Mouse (Mus musculus): ENCODE results near the gene Npy.

Gene Npy

DNA sequence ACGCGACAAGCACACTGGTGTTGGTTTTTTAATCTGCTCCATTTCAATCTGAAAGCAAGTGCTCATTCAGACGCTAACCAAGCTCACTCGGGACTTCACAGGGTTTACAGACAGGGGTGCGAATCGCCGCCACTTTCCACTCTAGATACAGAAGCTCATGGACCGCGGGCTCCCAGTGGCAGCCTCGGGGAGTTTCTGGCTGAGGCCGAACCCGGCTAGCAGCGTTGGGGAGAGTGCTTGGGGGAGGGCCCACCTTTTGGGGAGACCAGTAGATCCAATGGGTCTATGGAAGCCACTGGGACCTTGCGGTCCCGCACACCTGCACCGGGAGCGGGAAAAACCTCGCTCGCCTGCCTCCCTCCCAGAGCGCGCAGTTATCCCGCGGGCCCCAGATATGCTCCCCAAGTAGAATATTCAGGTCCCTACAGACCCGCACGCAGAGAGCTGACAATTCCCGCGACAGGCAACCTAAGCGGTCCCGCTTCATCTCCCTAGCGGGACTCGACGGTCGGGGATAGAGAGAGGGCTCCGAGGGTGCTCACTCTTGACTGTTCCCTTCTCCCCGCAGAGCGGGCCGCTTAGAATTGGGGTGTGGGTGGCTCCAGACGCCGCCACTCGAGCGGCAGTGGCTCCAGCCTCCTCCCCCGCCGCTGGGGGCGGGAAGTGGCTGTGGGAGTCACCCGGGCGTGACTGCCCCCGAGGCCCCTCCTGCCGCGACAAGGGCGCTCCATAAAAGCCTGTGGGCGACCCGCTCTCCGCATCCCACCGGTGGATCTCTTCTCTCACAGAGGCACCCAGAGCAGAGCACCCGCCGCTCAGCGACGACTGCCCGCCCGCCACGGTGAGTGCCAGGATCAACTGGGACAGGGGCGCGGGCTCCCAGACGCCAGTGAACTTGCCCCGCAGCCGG, at the start of gene Npy:
TSS of gene Npy (plus strand) at position 750 of the 910 bp plus-strand sequence.
- DNase-seq (ENCODE audit: low spot score) = no peak

DNA sequence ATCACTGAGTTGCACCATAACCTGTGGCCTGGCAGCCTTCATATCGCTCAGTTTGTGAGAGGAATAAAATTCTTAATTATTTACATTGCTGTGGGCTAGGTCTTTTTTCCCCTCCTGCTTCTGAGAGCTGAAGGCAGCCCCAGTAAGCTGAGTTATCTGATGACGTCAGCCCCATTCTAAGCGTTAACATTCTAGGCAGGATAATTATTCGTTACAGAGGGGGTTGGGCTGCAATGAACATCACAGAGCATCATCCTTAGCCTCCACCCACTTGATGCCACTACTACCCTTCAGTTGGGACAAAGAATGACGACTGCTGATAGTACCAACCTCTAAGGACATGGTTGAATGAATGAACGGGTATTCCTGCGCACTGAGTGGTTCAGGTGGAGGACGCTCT, 47.5 kb upstream of the Npy start:
- DNase-seq (ENCODE audit: low spot score) = no peak

DNA sequence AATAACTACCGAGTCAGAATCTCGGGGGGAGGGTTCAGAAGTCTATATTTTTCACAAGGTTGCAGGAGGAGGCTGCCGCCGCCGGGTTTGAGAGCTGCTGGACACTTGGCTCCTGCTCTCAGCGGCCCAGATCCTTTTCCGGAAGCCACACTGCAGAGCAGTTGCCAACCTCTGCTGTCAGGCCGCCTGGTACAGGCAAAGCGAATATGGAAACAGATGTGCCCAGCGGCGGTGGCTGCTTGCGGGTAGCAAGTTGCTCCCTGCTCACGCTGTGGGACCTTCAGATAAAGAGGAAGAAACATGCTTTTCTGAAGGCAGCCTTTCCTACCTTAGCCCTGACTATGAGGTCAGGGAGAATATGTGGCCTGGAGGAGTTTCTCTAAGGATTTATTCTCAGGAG, 44.4 kb upstream of the Npy start:
- no peak for DNase-seq (ENCODE audit: low spot score)

DNA sequence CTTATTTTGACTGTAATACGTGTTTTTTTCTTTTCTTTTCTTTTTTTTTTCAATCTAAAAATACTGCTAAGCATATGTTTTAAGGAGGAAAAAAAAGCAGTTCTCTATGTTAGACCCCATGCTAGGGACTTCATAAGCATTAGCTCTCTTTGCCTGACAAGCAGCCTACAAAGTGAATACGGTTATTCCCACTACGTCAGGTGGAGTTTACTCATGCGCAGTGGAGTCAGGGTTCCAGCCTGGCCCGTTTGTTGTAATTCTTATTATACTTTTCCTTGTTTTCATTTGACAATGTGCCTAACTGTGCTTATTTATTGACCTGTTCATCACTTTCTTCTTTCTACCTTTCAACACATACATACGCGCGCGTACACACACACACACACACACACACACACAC, 43.8 kb upstream of the Npy start:
- DNase-seq (ENCODE audit: low spot score) = no peak

DNA sequence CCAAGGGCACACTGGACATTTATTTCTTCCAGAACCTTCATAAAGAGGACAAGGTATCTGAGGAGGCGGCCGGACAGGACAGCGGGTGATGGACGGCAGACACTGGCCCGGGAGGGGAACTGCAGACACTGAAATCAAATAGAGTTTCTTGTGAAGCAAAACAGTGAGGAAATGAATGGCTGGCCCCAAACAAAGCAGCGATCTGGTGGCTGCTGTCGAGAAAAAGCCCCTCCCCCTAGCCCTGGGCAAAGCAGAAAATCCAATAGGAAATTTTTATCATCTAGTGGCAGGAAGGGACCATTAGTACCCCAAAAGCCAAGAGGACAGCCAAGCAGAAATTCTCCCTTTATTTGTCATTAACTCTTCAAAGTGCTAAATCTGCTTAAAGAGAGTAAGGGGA, 42.9 kb upstream of the Npy start:
- no peak for DNase-seq (ENCODE audit: low spot score)

DNA sequence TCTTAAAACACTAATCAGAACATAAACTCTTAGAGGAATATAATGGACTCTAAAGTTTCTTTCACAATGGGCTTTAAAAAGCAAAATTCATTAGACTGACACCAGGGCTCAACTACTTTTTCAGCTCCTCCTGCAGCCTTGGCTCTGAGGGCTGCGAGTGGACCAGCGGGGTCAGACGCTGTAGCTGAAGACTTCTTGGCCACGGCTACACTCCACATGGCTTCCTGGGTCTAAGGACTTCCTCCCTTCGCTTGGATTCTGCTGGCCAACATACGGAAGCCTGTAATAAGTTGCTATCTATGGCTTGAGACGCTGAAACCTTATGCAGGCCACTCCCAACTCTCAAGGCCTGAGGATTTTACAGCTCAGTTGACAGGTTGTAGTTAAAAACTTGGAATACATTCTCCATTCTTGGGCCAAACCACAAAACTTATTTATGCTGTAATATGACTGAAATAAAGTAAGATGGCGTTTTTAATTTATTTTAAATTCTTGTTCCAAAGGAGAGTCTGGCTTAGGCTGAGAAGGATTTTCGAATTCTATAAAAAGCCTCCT, 41.6 kb upstream of the Npy start:
- no peak for DNase-seq (ENCODE audit: low spot score)

DNA sequence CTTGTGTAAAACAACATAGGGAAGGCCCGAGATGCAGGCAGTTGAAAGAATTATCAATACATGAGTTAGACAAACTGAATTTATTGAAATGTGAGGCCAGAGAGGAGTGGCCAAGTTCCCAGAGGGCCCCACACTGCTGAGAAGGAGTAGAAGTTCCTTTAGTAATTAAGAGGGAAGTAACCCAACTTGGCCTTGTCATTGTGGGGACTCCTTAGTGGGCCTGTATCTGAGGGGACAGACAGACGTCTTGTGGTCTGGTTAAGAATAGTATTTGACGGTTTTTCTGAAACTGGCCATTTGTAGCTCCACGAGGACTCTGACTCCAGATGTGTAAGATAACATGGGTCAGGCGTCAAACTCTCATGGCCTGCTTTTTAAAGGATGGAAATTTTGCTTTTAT, 40.7 kb upstream of the Npy start:
- DNase-seq (ENCODE audit: low spot score) = no peak

DNA sequence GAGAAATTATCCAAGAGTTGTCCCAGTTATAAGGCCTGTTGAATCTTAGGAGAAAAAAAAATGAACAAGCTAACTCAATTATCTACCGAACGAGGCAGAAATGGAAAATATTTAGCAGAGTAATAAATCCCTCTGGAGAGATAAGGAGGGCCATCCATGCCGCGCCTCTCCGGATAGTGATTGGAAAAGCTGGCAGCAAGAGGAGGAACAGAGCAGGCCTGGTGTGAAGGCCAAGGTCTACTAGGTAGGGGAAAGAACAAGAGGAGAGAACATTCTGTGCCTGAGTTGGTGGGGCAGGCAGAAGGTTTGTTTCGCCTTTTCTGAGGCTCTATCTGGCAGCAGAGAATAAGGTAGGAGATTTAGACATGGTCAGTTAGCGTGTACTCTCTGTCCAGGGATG, 39.8 kb upstream of the Npy start:
- DNase-seq (ENCODE audit: low spot score) = no peak

DNA sequence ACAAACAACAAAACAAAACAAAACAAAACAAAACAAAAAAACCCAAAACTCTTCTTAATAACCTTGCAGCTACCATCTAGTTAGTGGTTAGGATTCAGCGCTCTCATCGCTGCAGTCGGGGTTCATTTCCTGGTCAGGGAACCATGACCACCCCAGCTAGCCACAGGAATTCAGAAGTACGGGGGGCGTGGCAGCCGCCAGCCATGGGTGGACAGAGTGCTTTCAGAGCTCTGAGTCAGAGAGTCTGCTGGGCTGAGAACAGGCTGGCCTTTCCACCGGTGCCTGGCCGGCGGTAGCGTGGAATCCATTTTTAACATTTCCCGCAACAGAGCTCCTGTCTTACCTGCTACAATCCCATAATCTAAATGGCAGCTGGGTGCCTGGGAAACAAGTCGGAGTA, 30.0 kb upstream of the Npy start:
- no peak for DNase-seq (ENCODE audit: low spot score)

DNA sequence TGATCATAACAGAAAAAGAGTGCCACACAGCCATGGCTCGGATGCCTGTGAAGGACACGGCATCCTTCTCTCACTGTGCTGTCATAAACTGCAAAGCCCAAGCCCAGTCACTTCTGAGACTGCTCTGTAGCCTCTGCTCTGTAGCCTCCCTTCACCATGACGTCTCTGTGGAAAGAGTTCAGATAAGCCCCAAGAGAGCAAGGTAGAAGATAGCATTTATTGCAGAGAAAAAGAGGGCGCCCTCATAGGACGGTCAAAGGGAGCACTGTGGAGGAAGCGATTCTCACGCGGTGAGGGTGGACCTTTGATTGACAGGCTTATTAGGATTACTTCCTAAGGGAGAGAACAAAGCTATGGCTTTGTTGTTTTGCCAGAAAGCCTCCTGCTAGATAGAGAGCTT, 18.4 kb upstream of the Npy start:
- no peak for DNase-seq (ENCODE audit: low spot score)

DNA sequence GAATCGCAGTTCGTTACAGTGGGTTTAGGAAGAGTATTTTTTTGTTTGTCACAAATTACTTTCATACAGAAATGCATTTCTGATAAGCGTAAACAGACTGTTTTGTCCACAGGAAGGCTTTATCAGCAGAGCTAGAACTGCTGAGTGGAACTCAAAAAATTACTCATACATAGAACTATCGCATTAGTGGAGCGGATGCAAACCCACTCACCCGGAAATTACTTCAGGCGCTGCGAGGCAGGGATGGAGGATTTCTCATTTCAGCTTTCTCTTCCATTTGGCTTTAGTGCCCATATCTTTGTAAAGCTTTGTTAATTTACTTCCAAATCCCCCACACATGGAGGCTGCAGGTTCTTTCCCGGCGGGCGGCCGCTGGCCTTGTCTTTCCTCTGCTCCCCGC, 14.4 kb upstream of the Npy start:
- DNase-seq (ENCODE audit: low spot score) = no peak

DNA sequence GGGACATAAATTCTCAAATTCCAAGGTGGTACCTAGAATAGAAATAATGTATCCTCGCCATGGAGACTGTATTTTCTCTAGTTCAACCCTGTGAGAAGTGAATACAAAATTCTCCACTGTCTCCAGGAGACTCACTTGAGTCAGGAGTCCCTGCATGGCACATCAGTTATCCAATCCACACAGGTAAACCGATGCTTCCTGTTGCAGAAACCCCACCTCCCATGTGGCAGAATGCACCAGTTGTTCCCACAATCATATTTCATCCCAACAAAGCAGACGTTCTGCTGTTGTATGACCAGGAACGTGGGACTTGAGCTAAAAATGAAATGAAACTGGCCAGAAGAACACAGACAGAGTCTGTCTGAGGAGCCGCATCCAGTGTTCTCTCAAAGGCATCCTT, 5.3 kb upstream of the Npy start:
- no peak for DNase-seq (ENCODE audit: low spot score)

DNA sequence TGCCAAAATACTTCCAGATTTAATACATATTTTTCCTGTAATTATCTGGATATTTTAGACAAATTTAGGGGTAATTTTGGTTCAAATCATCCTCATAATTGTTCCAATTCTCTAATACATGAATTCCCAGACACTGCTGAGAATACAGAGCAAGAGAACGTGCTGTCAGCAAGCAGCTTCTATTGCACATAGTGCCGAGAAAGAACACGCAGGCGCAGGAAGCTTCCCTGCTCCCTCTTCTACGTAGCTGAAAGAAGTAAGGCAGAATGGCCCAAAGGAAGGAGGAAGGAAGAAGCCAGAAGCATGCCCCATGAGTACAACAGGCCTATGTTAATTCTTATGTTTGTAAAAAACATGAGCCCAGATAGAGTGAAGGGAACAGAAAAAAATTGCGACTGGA, 4.9 kb upstream of the Npy start:
- no peak for DNase-seq (ENCODE audit: low spot score)

DNA sequence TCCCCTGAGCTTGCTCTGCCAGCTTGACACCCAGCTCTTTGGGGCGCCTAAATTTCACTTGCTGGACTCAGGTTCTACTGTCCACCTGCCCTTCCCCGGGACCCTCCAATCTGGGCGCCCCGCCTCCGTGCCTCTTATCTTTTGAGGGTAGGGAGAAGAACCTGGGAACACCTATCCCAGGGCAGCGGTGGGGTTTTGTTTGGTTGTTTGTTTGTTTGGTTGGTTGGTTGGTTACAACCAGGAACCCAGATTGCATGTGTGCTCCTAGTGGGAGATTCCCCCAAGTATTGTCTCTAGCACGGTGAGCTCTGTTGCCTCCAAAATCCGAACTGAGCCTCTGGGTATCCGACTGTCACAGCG, 341 bp downstream of the Npy start:
- no peak for DNase-seq (ENCODE audit: low spot score)

DNA sequence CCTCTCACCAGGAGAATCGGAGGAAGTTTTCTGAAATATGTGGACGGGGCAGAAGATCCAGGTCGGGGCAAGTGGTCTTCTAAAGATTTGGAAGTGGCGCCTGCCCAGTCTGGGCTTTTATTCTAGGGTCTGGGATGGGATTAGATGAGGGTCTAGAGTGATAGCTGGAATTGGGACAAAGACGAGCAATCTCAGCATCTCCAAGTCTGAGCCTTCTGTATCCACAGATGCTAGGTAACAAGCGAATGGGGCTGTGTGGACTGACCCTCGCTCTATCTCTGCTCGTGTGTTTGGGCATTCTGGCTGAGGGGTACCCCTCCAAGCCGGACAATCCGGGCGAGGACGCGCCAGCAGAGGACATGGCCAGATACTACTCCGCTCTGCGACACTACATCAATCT, 861 bp downstream of the Npy start:
- no peak for DNase-seq (ENCODE audit: low spot score)

DNA sequence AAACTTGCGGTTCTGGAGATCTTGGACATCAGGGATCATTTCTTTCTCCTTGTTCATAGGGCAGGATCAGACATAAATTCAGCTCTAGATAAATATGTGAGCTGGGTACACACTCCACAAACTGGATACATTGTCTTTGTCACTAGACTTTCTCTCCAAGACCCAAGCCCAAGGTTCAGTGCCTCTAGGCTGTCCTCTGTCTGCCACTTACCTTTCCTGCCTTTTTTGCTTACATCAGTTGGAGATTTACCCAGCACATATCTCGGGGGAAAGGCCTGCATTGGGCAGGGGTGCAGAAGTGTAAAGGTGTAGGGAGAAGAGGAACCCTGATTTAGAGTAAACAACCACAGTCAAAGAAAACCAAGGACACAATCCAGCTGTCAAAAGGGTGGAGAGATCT, 1.3 kb downstream of the Npy start:
- no peak for DNase-seq (ENCODE audit: low spot score)

DNA sequence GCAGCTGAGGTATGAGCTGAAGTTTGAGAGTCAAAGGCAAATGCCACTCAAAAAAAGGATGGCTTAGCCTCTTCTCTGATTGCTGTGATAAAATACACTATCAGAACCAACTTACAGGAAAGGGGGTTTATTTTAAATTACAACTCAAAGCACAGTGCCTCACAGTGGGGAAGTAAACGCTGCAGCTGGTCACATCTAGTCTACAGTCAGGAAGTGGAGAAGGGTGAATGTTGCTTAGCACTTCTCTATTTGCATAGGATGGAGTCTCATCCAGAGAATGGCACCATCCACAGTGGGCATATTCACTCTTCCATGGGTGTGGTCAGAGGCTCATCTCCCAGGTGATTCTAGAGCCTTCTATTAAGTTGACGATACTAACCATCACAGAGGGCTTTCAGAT, 9.1 kb downstream of the Npy start:
- no peak for DNase-seq (ENCODE audit: low spot score)

DNA sequence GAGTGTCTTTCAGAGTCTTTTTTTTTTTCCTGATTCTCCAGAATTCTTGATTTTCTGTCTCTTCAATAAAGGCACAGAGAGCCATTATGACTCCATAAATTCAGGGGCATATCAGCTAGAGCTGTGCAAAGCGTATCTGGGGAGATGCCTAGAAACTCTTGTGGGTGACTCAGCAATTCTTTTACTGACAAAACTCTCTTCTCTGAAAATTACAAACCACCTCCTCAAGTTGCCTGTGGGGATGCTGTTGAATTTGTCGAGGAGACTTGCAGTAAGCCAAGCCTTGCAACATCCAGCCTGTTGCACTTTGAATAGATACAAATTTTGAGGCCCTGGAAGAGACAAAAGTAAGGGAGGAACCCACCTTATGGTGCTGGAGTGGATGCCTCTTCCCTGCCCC, 34.3 kb downstream of the Npy start:
- no peak for DNase-seq (ENCODE audit: low spot score)

DNA sequence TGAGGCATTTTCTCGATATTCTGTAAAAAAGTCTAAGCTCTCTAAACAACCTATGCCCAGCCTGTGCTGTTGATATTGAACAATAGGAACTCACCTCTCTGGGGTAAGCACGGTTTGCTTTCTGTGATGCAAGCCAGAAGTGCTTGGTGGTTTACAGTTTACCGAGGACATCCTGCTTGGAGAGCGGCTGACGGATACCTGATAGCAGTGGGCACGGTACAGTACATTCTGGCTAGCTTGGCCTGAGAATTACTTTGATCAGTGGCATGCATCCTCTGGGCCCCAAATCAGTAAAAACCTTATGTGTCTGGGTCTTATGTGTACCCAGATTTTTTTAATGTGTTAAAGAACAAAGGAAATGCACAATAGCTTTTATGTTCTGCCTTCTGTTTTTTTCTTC, 45.1 kb downstream of the Npy start:
- DNase-seq (ENCODE audit: low spot score) = no peak

DNA sequence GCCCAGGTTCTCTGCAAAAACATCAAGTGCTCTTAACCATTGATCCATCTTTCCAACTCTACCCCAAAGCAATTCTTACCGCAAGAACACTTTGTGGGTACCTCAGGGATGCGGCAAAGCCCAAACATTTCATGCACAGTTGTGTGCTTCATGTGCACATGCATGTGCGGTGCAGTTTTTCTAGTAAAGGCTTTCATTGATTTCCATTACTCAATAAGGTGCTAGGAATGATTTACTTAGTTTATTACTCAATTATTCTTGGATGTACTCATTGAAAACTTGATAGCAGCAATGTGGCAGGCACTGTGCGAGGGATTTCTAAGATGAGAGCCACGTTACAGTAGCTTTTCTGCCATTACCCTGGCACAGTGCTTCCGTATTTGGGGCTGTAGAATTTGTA, 48.6 kb downstream of the Npy start:
- no peak for DNase-seq (ENCODE audit: low spot score)

DNA sequence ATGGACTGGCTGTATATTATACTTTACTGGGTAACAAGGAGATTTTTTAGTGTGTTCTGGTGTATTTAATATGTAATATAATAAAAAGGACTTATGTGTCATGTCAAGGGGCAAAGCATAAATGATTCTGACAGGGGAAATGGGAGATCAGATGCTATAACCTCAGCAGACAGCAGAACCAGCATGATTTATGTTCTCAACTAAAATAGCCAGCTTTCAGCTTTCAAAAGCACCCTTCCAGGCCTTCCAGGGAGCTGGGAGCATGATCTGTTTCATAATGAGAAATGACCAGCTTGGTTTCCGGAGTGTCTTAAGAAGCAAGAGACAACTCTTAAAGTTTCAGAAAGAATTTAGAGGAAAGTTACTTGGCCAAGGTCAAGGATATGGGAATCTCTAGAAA, 51.0 kb downstream of the Npy start:
- DNase-seq (ENCODE audit: low spot score) = no peak

DNA sequence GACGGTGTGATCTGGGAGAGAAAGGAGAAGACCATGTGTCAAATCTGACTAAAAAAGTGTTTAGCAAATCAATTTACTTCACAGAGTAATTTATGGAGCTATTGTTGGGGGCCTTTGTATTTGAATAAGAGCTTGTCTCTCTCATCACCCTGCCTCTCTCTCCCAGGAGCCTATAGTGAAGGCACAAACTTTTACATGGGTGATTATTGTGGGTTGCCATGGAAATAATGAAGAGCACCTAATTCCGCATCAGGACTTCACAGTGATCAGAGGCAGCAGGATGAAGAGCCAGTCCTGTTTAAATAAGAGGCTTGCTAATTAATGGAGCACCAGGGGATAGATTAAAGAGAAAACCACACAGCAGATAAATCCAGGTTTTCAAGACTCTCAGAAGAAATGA, 52.6 kb downstream of the Npy start:
- DNase-seq (ENCODE audit: low spot score) = no peak

DNA sequence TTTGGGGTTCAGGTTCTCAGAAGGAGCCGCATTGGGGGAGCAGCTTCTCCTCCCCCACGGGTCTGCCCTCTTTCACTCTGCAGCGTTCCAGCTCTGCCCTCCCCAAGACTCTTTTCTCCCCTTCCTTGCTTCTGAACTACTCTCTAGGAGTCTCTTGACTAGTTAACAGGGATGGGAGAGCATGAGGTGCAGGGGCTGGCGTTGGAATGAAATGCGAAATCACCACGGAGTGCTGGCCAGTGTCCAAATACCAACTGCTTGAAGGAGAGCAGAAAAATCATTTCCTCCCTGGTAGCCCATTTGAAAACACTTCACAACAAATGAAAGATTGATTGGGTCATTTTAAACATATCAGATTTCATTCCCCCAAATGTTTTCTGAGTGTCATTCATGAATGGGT, 53.3 kb downstream of the Npy start:
- no peak for DNase-seq (ENCODE audit: low spot score)
